Mouse (Mus musculus) kidney, embryonic 14.5 days (tissue): ENCODE measurements around the gene Pip. TPM values are rescaled to one million over a fixed set of nuclear protein-coding genes. Genes with fewer than 3 reads are reported as not detected.

ENCODE experiments used
- ATAC-seq: fragments of 200-750 bp; cut with Nextera tagmentation; 2 replicates; pipeline ENCODE4 v1.8.0; 2017; ENCODE audit warnings: moderate number of reproducible peaks, mild to moderate bottlenecking, moderate TSS enrichment, moderate library complexity; ENCODE audit not compliant: low FRiP score, low TSS enrichment
- H3K27ac ChIP-seq: fragments of 300-500 bp; sonication (generic); 2 replicates; pipeline ENCODE4 v1.5.1; 2014; ENCODE audit warnings: low read depth, mild to moderate bottlenecking, low read length, moderate library complexity, mixed read lengths
- H3K27me3 ChIP-seq: fragments of 300-500 bp; sonication (generic); 2 replicates; pipeline ENCODE4 v1.6.1; 2014; ENCODE audit warnings: mild to moderate bottlenecking, low read length; ENCODE audit not compliant: control insufficient read depth, insufficient read depth
- H3K36me3 ChIP-seq: fragments of 300-500 bp; sonication (generic); 2 replicates; pipeline ENCODE4 v1.6.1; 2014; ENCODE audit warnings: low read length, mixed read lengths; ENCODE audit not compliant: control insufficient read depth, insufficient read depth
- H3K4me1 ChIP-seq: fragments of 300-500 bp; sonication (generic); 2 replicates; pipeline ENCODE4 v1.6.1; 2014; ENCODE audit warnings: low read length, mixed read lengths; ENCODE audit not compliant: control insufficient read depth, insufficient read depth
- H3K4me2 ChIP-seq: fragments of 300-500 bp; sonication (generic); replicated peaks from 2 replicates; pipeline ENCODE4 v1.6.1; 2014; ENCODE audit warnings: low read depth, mild to moderate bottlenecking, low read length
- H3K4me3 ChIP-seq: fragments of 300-500 bp; sonication (generic); 2 replicates; pipeline ENCODE4 v1.5.1; 2014; ENCODE audit warnings: mild to moderate bottlenecking, low read length
- H3K9ac ChIP-seq: fragments of 300-500 bp; sonication (generic); 2 replicates; pipeline ENCODE4 v1.6.1; 2014; ENCODE audit warnings: low read depth, mild to moderate bottlenecking, low read length, moderate library complexity
- H3K9me3 ChIP-seq: fragments of 300-500 bp; sonication (generic); 2 replicates; pipeline ENCODE4 v1.6.1; 2016; ENCODE audit warnings: low read length; ENCODE audit not compliant: control insufficient read depth
- WGBS: fragments of 180-500 bp; shearing (Covaris S2); extraction: QIAGEN DNeasy Blood & Tissue Kit; methylation state at CpG from one replicate; pipeline ENCODE4 v1.1.7; 2014; 5-methylcytosine and 5-hydroxymethylcytosine counted together
- polyA plus RNA-seq: library from polyadenylated mRNA; unstranded; fragments of >200 nt; fragmentation: Nextera tagmentation; extraction: Ambion mirVana; gene quantifications from 2 replicates; pipeline ENCODE4 v1.2.1, GENCODE M21; 2014

Gene Pip
- not detected in 2 replicates for polyA plus RNA-seq

- ATAC-seq, result no peak
- 81% methylated on average over 2 of the region's 2 CpGs for WGBS
- H3K4me3 ChIP-seq, result no peak within 1 kb of the TSS
- H3K36me3 ChIP-seq, result no peaks in the 10 kb centered on the region
- H3K9me3 ChIP-seq, result no peaks in the 10 kb centered on the region
- H3K27ac ChIP-seq, result no peak within 1 kb of the TSS
- H3K4me2 ChIP-seq, result no peak within 1 kb of the TSS
- no peaks in the 10 kb centered on the region for H3K4me1 ChIP-seq
- H3K9ac ChIP-seq, result no peak within 1 kb of the TSS
- H3K27me3 ChIP-seq, result no peaks in the 10 kb centered on the region
Measured at GRCm38 (mm10) chr6:41847235-41847634, at the start of gene Pip. Pip (plus strand) TSS chr6:41847535.

GRCm38 (mm10) chr6:41824086-41824485 lies 23.2 kb upstream of the Pip start:
- Histone ChIP-seq H3K4me1 (no peaks in the 10 kb centered on the region), H3K4me2 (no peak overlapping the region), H3K27me3 (no peaks in the 10 kb centered on the region), H3K4me3 (no peak overlapping the region), H3K36me3 (no peaks in the 10 kb centered on the region), H3K9ac (no peak overlapping the region), H3K9me3 (no peaks in the 10 kb centered on the region), H3K27ac (no peak overlapping the region)
- no peak for ATAC-seq

- Histone ChIP-seq H3K4me3 (no peak overlapping the region), H3K9me3 (no peaks in the 10 kb centered on the region), H3K4me1 (no peaks in the 10 kb centered on the region), H3K9ac (no peak overlapping the region), H3K36me3 (no peaks in the 10 kb centered on the region), H3K27me3 (no peaks in the 10 kb centered on the region), H3K27ac (no peak overlapping the region), H3K4me2 (no peak overlapping the region)
- ATAC-seq, result no peak
- 87% methylated on average over 2 of the region's 2 CpGs for WGBS
Measured at GRCm38 (mm10) chr6:41829516-41829915, 17.8 kb upstream of the Pip start.

- Histone ChIP-seq H3K9ac (no peak within 1 kb of the TSS), H3K4me3 (no peak within 1 kb of the TSS), H3K4me2 (no peak within 1 kb of the TSS), H3K27ac (no peak within 1 kb of the TSS), H3K36me3 (no peaks in the 10 kb centered on the region), H3K4me1 (no peaks in the 10 kb centered on the region), H3K9me3 (no peaks in the 10 kb centered on the region), H3K27me3 (no peaks in the 10 kb centered on the region)
- no peak for ATAC-seq
- 90% methylated on average over 3 of the region's 3 CpGs for WGBS
Measured at GRCm38 (mm10) chr6:41852689-41853088, 5.4 kb downstream of the Pip start, which contains the start of gene Sval2. Sval2 (plus strand) TSS chr6:41852989.

- H3K4me1 ChIP-seq, result no peaks in the 10 kb centered on the region
- no peaks in the 10 kb centered on the region for H3K9me3 ChIP-seq
- no peak overlapping the region for H3K27ac ChIP-seq
- no peaks in the 10 kb centered on the region for H3K27me3 ChIP-seq
- no peak overlapping the region for H3K4me2 ChIP-seq
- 87% methylated on average over 2 of the region's 2 CpGs for WGBS
- no peaks in the 10 kb centered on the region for H3K36me3 ChIP-seq
- no peak overlapping the region for H3K9ac ChIP-seq
- no peak for ATAC-seq
- H3K4me3 ChIP-seq, result no peak overlapping the region
Measured at GRCm38 (mm10) chr6:41864038-41864437, 16.7 kb downstream of the Pip start.

Other genes starting within 250 kb of the Pip start
- gene Ephb6, start 242.1 kb upstream of the Pip start, polyA plus RNA-seq, result 9.2 and 11.8 TPM in 2 replicates
- 2.7 and 3.2 TPM in 2 replicates for gene Trpv6, start 211.1 kb upstream of the Pip start, polyA plus RNA-seq
- 0.16 TPM in 1 of 2 replicates, not detected in the other for gene Trpv5, start 166.8 kb upstream of the Pip start, polyA plus RNA-seq
- gene Llcfc1, start 163.1 kb upstream of the Pip start, polyA plus RNA-seq, result 0.37 TPM in 1 of 2 replicates, not detected in the other
- gene Kel, start 143.2 kb upstream of the Pip start, polyA plus RNA-seq, result 1.2 and 1.8 TPM in 2 replicates
- gene Olfr459, start 72.4 kb upstream of the Pip start, polyA plus RNA-seq, result not detected in 2 replicates
- not detected in 2 replicates for gene Sval2, start 5.5 kb downstream of the Pip start, polyA plus RNA-seq
- not detected in 2 replicates for gene Sval1, start 104.1 kb downstream of the Pip start, polyA plus RNA-seq
- gene Sval3, start 120.6 kb downstream of the Pip start, polyA plus RNA-seq, result not detected in 2 replicates
- not detected in 2 replicates for gene Sva, start 190.9 kb downstream of the Pip start, polyA plus RNA-seq